Mouse (Mus musculus): ENCODE data around the gene Gabra1.

Gabra1 gene

DNA sequence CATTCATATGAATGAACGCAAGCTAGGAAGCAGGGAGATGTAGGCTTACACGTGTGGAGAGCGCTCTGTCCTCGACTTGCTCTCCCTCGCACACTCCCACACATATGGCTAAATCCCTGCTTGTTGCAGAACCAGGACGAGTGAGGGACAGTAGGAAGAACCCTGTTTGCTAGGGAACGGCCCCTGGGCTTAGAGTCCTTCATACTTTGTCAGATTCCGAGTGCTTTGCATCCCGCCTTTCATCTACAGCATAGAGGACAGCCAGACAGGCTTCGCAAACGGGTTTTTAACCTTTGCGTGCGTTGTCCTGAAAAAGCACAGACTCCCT is at the start of gene Gabra1:
Gabra1 (minus strand) TSS at position 106 of the 328 bp plus-strand sequence.
- no peak for DNase-seq (ENCODE audit: low spot score in 2 of 2)

DNA sequence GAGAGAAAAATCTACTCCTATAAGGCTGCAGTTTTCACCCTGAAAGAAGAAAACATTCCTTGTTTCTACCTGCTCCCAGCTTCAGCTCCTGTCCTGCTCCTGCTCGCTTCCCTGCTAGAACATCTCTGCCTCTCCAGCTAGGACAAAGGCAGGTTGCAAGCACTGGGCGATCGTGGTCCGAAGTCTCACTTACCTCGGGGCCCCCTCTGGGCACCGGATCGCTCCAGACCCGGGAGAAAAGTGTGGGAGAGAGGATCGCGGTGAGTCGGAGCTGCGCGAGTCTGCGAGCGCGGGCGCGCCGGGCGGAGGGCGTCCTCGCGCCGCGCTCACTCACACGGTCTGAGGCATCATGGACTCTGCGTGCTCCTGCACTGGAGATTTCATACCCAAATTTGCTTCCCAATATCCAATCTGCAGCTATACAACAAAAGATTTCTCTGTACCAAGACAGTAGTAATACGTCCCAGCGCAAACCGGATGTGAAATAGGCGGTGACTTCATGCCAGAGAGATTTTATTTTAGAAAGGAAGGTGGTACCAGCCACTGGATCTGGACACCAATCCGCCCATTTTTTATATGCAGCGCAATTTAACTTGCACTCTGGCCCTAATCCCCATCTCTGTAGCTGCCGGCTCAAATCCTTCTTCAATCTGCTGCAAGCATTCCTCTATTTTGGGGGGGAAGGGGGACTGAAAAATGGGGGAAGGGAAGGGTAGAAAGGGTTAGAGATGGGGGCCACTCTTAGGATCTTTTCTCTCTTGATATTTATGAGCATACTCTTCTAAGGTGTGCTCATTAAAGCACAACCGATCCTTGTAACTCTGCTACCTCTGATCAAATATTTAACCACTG is 531 bp downstream of the Gabra1 start:
- no peak for DNase-seq (ENCODE audit: low spot score in 2 of 2)

DNA sequence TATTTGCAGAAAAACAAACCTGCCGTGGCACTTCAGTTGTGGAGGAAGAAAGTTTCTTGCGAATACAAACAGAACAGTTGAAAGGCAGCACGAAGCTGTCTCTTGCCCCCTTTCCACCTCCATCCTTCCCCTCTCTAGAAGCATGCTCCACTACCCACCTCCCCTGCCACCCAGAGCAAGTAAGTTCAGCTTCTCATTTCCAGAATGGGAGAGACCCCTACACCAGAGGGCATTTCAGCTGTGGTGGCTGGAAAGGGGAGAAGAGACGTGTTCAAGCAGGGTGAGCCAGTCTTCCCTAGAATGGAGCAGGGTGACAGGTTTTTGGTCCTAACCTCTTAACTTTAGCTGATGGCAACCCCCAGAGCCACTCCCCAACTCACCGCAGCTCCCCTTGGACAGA is 1.3 kb downstream of the Gabra1 start:
- no peak for DNase-seq (ENCODE audit: low spot score in 2 of 2)

DNA sequence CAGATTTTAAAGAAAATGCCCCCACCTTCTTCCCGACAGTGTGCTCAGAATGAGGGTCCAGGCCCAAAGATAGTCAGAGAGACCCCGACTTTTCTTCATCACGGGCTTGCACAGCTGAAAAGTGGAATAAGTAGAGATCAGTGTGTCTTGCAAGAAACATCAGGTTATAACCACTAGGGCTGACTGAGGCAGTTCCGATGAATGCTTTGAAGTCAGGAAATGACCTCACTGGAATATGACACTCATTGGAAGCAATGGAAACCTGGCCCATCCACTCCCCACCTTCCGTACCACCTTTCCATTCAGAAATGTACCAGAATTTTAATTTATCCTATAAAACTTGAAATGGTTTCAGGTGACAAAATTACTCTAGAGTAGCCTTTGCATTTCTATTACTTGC is 3.2 kb downstream of the Gabra1 start:
- no peak for DNase-seq (ENCODE audit: low spot score in 2 of 2)

GRCm38 (mm10) chr11:42178296-42178695 is 4.4 kb downstream of the Gabra1 start:
- no peak for DNase-seq (ENCODE audit: low spot score in 2 of 2)

- DNase-seq (ENCODE audit: low spot score in 2 of 2): no peak
These were observed 31.3 kb downstream of the Gabra1 start for GRCm38 (mm10) chr11:42151396-42151795.

DNA sequence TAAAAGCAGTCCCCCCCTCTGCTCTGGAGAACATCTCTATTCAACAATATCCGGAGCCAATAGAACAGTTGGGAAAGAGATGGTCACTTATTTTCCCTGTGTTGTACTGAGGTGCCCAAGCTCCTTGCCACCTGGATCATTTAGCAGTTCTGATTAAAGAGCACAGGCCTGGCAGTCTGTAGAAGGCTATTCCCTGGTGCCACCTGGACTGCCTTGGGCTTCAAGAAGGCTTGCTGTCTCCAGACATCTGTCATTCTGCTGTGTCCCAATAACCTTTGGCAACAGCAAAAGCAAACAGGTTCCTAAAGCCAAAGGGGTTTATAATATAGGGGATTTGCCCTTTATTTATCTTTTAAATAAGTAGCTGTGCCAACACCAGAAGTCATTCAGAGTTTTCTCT is 65.8 kb downstream of the Gabra1 start:
- no peak for DNase-seq (ENCODE audit: low spot score in 2 of 2)

DNA sequence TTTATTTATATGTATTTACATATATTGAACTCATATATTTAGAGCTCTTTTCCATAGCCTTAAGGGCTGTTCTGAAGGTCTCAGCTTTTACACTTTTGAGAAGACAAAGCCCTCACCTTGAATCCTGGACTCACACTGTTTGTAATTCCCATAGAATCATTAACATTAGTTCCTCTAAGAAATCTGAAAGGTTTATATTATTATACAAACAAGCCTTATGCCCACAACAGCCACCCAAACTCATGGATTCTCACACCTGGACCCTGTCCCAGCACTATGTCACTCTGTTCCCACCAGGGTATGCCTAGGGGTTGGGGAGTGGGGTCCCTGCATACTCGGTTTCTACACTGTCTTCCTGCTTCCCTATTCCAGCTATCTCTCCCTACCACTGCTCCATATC is 72.7 kb downstream of the Gabra1 start:
- DNase-seq (ENCODE audit: low spot score in 2 of 2): no peak

- no peak for DNase-seq (ENCODE audit: low spot score in 2 of 2)
These were observed 73.1 kb downstream of the Gabra1 start for GRCm38 (mm10) chr11:42109627-42110026.

GRCm38 (mm10) chr11:42095556-42095955 is 87.2 kb downstream of the Gabra1 start:
- DNase-seq (ENCODE audit: low spot score in 2 of 2): no peak
